Mouse (Mus musculus): ENCODE measurements around the gene Asb11.

- TF ChIP-seq CTCF (IDR thresholded peaks at IDR 0.05) (no peak), POLR2A (IDR thresholded peaks at IDR 0.05; ENCODE audit: insufficient read depth, low read depth, low read length) (no peak)
Observed at GRCm38 (mm10) chrX:164418008-164418407, 18.8 kb upstream of the Asb11 start.

Data from heart, adult 2 months (tissue).